Comparison of ENCODE assay signal across 8 mouse cellular contexts in genomic region chr4:156030651-156031118, GRCm38 (mm10). TPM values are rescaled to one million over a fixed set of nuclear protein-coding genes. Genes with fewer than 3 reads are reported as not detected.
DNase-seq lines count a peak whose midpoint lies in the region; ATAC-seq lines count a peak whose summit lies in the region.

No protein-coding gene starts in this region.

- H3K9me3 ChIP-seq in kidney, embryonic 14.5 days (ENCODE audit: control insufficient read depth, low read length), result no peaks in the 10 kb centered on the region
- no peaks in the 10 kb centered on the region for H3K9me3 ChIP-seq in heart, embryonic 16.5 days (replicated peaks; ENCODE audit: control insufficient read depth, low read length)
- H3K9me3 ChIP-seq in midbrain, embryonic 10.5 days (replicated peaks), result no peaks in the 10 kb centered on the region

- peaks cover 9% of the 10 kb centered on the region; the same call in 1 of the 2 replicates for H3K36me3 ChIP-seq in kidney, embryonic 14.5 days (ENCODE audit: control insufficient read depth, insufficient read depth, low read length)
- H3K36me3 ChIP-seq in heart, embryonic 16.5 days (ENCODE audit: control insufficient read depth, insufficient read depth), result peaks cover 4% of the 10 kb centered on the region
- H3K36me3 ChIP-seq in midbrain, embryonic 10.5 days, result peaks cover 39% of the 10 kb centered on the region

- peaks cover 19% of the 10 kb centered on the region for H3K4me1 ChIP-seq in kidney, embryonic 14.5 days (ENCODE audit: control insufficient read depth, insufficient read depth, low read length)
- H3K4me1 ChIP-seq in heart, embryonic 16.5 days (ENCODE audit: control insufficient read depth, insufficient read depth, low read length), result peaks cover 29% of the 10 kb centered on the region
- H3K4me1 ChIP-seq in midbrain, embryonic 10.5 days, result peaks cover 44% of the 10 kb centered on the region

- H3K27me3 ChIP-seq in kidney, embryonic 14.5 days (ENCODE audit: control insufficient read depth, insufficient read depth, low read length), result peaks cover 11% of the 10 kb centered on the region; the same call in 1 of the 2 replicates
- peaks cover 14% of the 10 kb centered on the region for H3K27me3 ChIP-seq in heart, embryonic 16.5 days (ENCODE audit: control insufficient read depth, insufficient read depth, low read length)
- H3K27me3 ChIP-seq in midbrain, embryonic 10.5 days (ENCODE audit: low read depth, poor library complexity, severe bottlenecking), result peaks cover 19% of the 10 kb centered on the region

- H3K27ac ChIP-seq in kidney, embryonic 14.5 days (ENCODE audit: low read depth, low read length), result 0 out of 2 replicates have a peak overlapping the region, but pooled peaks have one; percentile 26
- H3K27ac ChIP-seq in heart, embryonic 16.5 days (ENCODE audit: low read length), result peak overlapping the region; percentile 96
- H3K27ac ChIP-seq in midbrain, embryonic 10.5 days (replicated peaks), result peak overlapping the region; percentile 89

- 0 out of 2 replicates have a peak, but pooled peaks have one; percentile 0 for ATAC-seq in kidney, embryonic 14.5 days (ENCODE audit: low FRiP score, low TSS enrichment)
- ATAC-seq in heart, embryonic 16.5 days (replicated peaks; ENCODE audit: extremely low read depth, insufficient read depth, low FRiP score), result no peak
- no peak; the same call in 1 of the 2 replicates for ATAC-seq in frontal cortex, adult (ENCODE audit: low TSS enrichment)

- H3K9ac ChIP-seq in kidney, embryonic 14.5 days (ENCODE audit: low read depth, low read length), result peak overlapping the region; percentile 69
- peak overlapping the region; percentile 78 for H3K9ac ChIP-seq in heart, embryonic 16.5 days (ENCODE audit: low read length)

- WGBS in kidney, embryonic 14.5 days, result 65% methylated on average over 9 of the region's 9 CpGs
- 39% methylated on average over 9 of the region's 9 CpGs for WGBS in heart, embryonic 16.5 days
- WGBS in midbrain, embryonic 10.5 days, result 72% methylated on average over 9 of the region's 9 CpGs

- peak overlapping the region; percentile 76 for H3K4me2 ChIP-seq in kidney, embryonic 14.5 days (replicated peaks; ENCODE audit: low read depth, low read length)
- peak overlapping the region; percentile 70 for H3K4me2 ChIP-seq in heart, embryonic 16.5 days (ENCODE audit: low read depth, low read length)

- peak overlapping the region; percentile 58 for H3K4me3 ChIP-seq in kidney, embryonic 14.5 days (ENCODE audit: low read length)
- peak overlapping the region; percentile 68 for H3K4me3 ChIP-seq in heart, embryonic 16.5 days (ENCODE audit: low read length)
- peak overlapping the region; percentile 62 for H3K4me3 ChIP-seq in midbrain, embryonic 10.5 days

- no peak for DNase-seq in kidney, postnatal 14 days
- DNase-seq in T-cell, adult 2 months (ENCODE audit: low spot score), result peak; percentile 53
- no peak for DNase-seq in midbrain, embryonic 10.5 days (ENCODE audit: low spot score)
- DNase-seq in urinary bladder, postnatal 10 days (ENCODE audit: low spot score), result no peak
- DNase-seq in lung, postnatal 10 days, result no peak

RNA-seq across cellular contexts. Expression of gene Tnfrsf18, which starts 4.7 kb away (rescaled TPM):
- polyA plus RNA-seq in kidney, embryonic 14.5 days (2014; fragmentation: Nextera tagmentation; extraction: Ambion mirVana), result 2.3 and 2.8 TPM in 2 replicates
- polyA plus RNA-seq in heart, embryonic 16.5 days (2015; fragmentation: Nextera tagmentation; extraction: Ambion mirVana), result 2.3 and 2.6 TPM in 2 replicates
- 1.1 and 1.8 TPM in 2 replicates for polyA plus RNA-seq in midbrain, embryonic 10.5 days (2016; fragmentation: Nextera tagmentation; extraction: Ambion mirVana)

RNA-seq across cellular contexts. Expression of gene Tnfrsf4, which starts 17.0 kb away (rescaled TPM):
- 0.76 and 0.77 TPM in 2 replicates for polyA plus RNA-seq in kidney, embryonic 14.5 days (2014; fragmentation: Nextera tagmentation; extraction: Ambion mirVana)
- 0.95 and 1.5 TPM in 2 replicates for polyA plus RNA-seq in heart, embryonic 16.5 days (2015; fragmentation: Nextera tagmentation; extraction: Ambion mirVana)
- polyA plus RNA-seq in midbrain, embryonic 10.5 days (2016; fragmentation: Nextera tagmentation; extraction: Ambion mirVana), result 0.42 and 0.88 TPM in 2 replicates

RNA-seq across cellular contexts. Expression of gene Ttll10, which starts 28.5 kb away (rescaled TPM):
- polyA plus RNA-seq in kidney, embryonic 14.5 days (2014; fragmentation: Nextera tagmentation; extraction: Ambion mirVana), result 3.5 and 6.0 TPM in 2 replicates
- 0.33 and 0.37 TPM in 2 replicates for polyA plus RNA-seq in heart, embryonic 16.5 days (2015; fragmentation: Nextera tagmentation; extraction: Ambion mirVana)
- 0.30 TPM in 1 of 2 replicates, not detected in the other for polyA plus RNA-seq in midbrain, embryonic 10.5 days (2016; fragmentation: Nextera tagmentation; extraction: Ambion mirVana)

RNA-seq across cellular contexts. Expression of gene Sdf4, which starts 38.0 kb away (rescaled TPM):
- 131 and 165 TPM in 2 replicates for polyA plus RNA-seq in kidney, embryonic 14.5 days (2014; fragmentation: Nextera tagmentation; extraction: Ambion mirVana)
- polyA plus RNA-seq in heart, embryonic 16.5 days (2015; fragmentation: Nextera tagmentation; extraction: Ambion mirVana), result 122 and 128 TPM in 2 replicates
- 131 and 138 TPM in 2 replicates for polyA plus RNA-seq in midbrain, embryonic 10.5 days (2016; fragmentation: Nextera tagmentation; extraction: Ambion mirVana)

RNA-seq across cellular contexts. Expression of gene B3galt6, which starts 38.2 kb away (rescaled TPM):
- polyA plus RNA-seq in kidney, embryonic 14.5 days (2014; fragmentation: Nextera tagmentation; extraction: Ambion mirVana), result 20.0 and 20.8 TPM in 2 replicates
- polyA plus RNA-seq in heart, embryonic 16.5 days (2015; fragmentation: Nextera tagmentation; extraction: Ambion mirVana), result 8.6 and 9.1 TPM in 2 replicates
- 14.0 and 15.3 TPM in 2 replicates for polyA plus RNA-seq in midbrain, embryonic 10.5 days (2016; fragmentation: Nextera tagmentation; extraction: Ambion mirVana)

Comparison
In these comparisons a context has a peak if more than half of its experiments do, and no peak if none do; other contexts are left out.
1. H3K27ac ChIP-seq: peak in every context shown above with its lines; median percentile 96 in heart, embryonic 16.5 days; 89 in midbrain, embryonic 10.5 days; 26 in kidney, embryonic 14.5 days.